Mouse (Mus musculus) stomach, adult 2 months (tissue): ENCODE results near the gene Mfn2. TPM values are rescaled to one million over a fixed set of nuclear protein-coding genes. Genes with fewer than 3 reads are reported as not detected.

Source experiments
- polyA plus RNA-seq: library from polyadenylated mRNA; depleted of rRNA; stranded (reverse); fragments of >200 nt; gene quantifications from 2 replicates; pipeline ENCODE4 v1.2.3, GENCODE M21; 2012; rRNA removed

Gene Mfn2
- 23.7 and 26.1 TPM in 2 replicates for polyA plus RNA-seq

GRCm38 (mm10) chr4:147904313-147905089 lies at the start of gene Mfn2:
Gene Mfn2 (minus strand): TSS chr4:147904704.

DNA sequence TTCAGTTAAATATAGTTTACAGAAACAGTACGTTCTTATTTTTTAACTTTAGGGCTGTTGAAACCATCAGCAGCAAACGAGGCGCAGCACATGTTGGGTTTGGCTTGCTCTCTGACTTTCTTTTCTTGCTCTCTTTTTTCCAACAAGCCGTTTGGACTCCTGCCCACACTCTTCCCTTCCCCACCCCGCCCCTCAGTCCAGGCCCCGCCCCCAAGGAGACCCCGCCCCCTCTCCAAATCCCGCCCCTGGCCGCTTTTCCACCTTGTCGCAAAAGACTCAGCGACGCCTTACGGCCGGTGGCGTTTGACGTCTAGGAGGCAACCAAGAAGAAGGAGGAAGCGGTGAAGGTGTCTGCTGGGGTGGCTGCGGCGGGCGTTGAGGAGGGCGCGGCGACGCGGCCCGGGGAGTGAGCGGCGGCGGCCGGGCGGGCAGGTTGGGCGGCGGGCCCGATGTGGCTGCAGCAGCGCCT lies 36.1 kb upstream of the Mfn2 start, which contains the start of gene 2510039O18Rik:
Gene 2510039O18Rik, plus strand, starts transcription at position 320 of the 469 bp plus-strand sequence.

DNA sequence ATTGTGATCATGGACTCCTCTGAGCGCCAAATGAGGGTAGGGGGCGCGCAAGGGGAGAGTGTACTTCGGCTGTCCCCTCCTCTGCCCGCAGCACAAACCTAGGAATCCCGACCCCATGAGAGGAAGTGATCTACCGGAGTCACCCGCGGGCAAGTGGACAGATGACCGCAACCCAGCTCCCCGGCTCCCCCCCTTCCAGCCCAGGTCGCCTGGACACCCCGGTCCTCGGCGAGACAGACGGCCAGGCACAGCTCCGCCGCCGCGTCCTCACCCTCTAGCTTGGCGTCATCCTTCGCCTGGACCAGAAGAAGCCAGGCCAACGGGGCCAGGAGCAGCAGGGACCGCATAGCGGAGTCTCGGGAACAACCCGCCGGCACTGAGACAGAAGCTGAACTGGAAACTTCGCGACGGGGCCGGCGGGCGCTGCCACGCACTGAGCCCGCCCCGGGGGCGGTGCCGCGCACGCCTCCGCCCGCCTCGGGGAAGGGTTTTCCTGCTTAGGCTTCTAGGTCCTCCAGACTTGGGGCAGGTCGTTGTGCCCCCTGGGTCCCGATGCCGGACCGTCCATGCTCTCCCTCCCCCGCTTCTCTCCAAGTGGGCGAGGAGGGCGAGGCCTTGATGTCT lies 31.9 kb upstream of the Mfn2 start, which contains the start of gene Plod1:
Gene Plod1, minus strand, starts transcription at position 437 of the 624 bp plus-strand sequence.

DNA sequence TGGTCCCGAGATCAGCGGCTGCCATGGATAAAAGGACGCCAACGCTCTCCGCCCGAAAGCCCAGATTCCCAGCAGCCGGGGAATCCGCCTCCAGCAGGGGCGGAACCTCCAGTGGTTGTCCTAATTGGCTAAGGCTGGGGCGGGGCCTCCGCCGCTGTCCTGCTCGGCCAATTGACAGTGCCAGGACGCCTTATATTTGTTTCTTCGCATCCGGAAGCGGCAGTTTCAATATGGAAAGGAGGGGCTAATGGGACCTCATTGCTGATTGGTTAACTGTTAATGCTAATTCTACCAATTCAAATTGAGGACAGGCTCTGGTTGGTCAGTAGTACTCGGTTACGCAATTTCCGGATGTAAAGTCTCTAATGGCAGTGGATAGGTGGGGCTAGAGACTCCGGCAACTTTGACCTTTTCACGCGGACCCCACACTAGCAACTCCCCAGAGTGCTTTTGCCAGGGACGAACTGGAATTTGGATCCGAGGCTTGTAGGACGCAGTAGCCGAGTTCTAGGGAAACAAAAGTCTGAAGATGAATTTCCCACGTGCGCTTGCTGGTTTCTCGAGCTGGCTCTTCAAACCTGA lies 36.0 kb downstream of the Mfn2 start, which contains the start of the genes Miip and Fv1:
Gene Miip, minus strand, starts transcription at position 367 of the 582 bp plus-strand sequence.
Gene Fv1, plus strand, starts transcription at position 530 of the 582 bp plus-strand sequence.

DNA sequence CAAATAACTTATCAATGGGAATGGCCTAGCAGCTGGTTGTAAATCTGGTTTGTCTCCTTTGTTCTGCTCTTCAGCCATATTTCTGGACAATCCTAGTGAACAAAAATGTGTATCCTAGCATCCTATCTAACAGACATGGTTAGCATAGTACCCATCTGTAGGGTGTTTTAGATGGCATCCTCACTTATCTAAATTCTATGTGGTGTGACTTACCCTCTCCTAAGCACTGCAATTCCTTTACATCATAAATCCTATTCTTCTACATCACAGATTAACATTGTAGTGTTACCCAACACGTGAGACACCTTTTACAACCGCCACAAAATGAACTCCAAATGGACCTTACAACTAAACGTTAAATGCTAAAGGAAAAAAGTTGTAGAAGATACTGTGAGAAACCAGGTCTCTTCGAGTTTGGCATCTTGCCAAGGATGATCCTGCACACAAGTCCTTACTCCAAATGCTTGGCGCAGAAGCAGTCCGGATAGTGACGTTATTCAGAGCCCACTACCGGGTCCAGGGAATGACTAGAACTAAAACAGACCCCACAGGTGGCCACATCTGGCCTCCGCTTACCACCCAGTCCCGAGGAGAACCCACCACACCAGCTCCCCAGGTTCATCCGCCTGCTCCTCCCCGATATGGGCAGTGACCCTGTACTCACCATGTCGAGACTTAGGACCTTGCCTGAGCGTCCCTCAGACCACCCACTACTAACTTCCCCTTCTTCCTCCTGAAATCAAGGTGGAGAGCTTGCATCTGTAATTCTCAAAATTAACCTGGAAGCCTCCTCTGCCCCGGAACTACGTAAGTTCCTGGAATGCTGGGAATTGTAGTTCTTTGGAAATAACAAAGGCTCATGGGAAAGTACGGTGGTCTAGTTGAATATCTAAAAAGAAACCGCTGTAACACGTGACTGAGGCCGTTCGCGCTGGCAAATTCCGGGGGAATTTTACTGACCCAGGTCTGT lies 56.6 kb downstream of the Mfn2 start, which contains the start of gene Zfp933:
Gene Zfp933, minus strand, starts transcription at position 753 of the 970 bp plus-strand sequence.

Other genes starting within 250 kb of the Mfn2 start
- not detected in 2 replicates for gene Zfp534, start 202.2 kb downstream of the Mfn2 start, polyA plus RNA-seq
- gene Zfp984, start 94.9 kb downstream of the Mfn2 start, polyA plus RNA-seq = 0.02 TPM in 1 of 2 replicates, not detected in the other
- 0.04 and 0.17 TPM in 2 replicates for gene Zfp933, start 56.3 kb downstream of the Mfn2 start, polyA plus RNA-seq
- 41.4 and 46.9 TPM in 2 replicates for gene Miip, start 35.9 kb downstream of the Mfn2 start, polyA plus RNA-seq
- 0.19 and 0.53 TPM in 2 replicates for gene Fv1, start 35.7 kb downstream of the Mfn2 start, polyA plus RNA-seq
- gene Plod1, start 32.1 kb upstream of the Mfn2 start, polyA plus RNA-seq = 14.3 and 15.6 TPM in 2 replicates
- 55.4 and 74.4 TPM in 2 replicates for gene 2510039O18Rik, start 36.2 kb upstream of the Mfn2 start, polyA plus RNA-seq
- not detected in 2 replicates for gene Nppb, start 81.1 kb upstream of the Mfn2 start, polyA plus RNA-seq
- gene Nppa, start 96.0 kb upstream of the Mfn2 start, polyA plus RNA-seq = 0.10 TPM in 1 of 2 replicates, not detected in the other
- gene Clcn6, start 134.1 kb upstream of the Mfn2 start, polyA plus RNA-seq = 1.7 and 2.1 TPM in 2 replicates
- gene Mthfr, start 134.4 kb upstream of the Mfn2 start, polyA plus RNA-seq = 10.9 and 11.4 TPM in 2 replicates
- 36.5 and 39.3 TPM in 2 replicates for gene Agtrap, start 183.3 kb upstream of the Mfn2 start, polyA plus RNA-seq
- gene Mad2l2, start 225.7 kb upstream of the Mfn2 start, polyA plus RNA-seq = 8.9 and 13.6 TPM in 2 replicates
- not detected in 2 replicates for gene Draxin, start 226.0 kb upstream of the Mfn2 start, polyA plus RNA-seq
- 28.0 and 30.0 TPM in 2 replicates for gene Fbxo6, start 247.4 kb upstream of the Mfn2 start, polyA plus RNA-seq